Mouse (Mus musculus) ES-E14 (cell line): Measurements from ENCODE around the gene Drosha. TPM values are rescaled to one million over a fixed set of nuclear protein-coding genes. Genes with fewer than 3 reads are reported as not detected.

Experiments
- DNase-seq: peaks from one replicate; pipeline ENCODE4 v3.0.0-alpha.2; 2013; ENCODE audit warnings: low read depth, low spot score
- H3K27ac ChIP-seq: 2 replicates; pipeline ENCODE4 v1.5.1; 2012; ENCODE audit warnings: low read depth, mild to moderate bottlenecking, low read length, moderate library complexity, mixed read lengths; ENCODE audit not compliant: poor library complexity, insufficient read depth, severe bottlenecking
- H3K36me3 ChIP-seq: 2 replicates; pipeline ENCODE4 v1.6.1; 2012; ENCODE audit warnings: mild to moderate bottlenecking, low read length, moderate library complexity, mixed read lengths; ENCODE audit not compliant: control insufficient read depth, poor library complexity, insufficient read depth, severe bottlenecking
- H3K4me1 ChIP-seq, 2 experiments: fragments of 150-350 bp in 1 of 2; sonication (generic) in 1 of 2; 2 replicates each; pipeline ENCODE4 v1.6.1; 2012; ENCODE audit warnings: low read length in 2 of 2, mild to moderate bottlenecking in 1 of 2, mixed read lengths in 1 of 2; ENCODE audit not compliant: control insufficient read depth in 2 of 2, insufficient read depth in 2 of 2, poor library complexity in 1 of 2
- H3K4me3 ChIP-seq, 2 experiments: fragments of 150-350 bp in 1 of 2; sonication (generic) in 1 of 2; 2 replicates each; pipeline ENCODE4 v1.5.1; 2012; ENCODE audit warnings: low read length in 2 of 2, low read depth in 1 of 2, mild to moderate bottlenecking in 1 of 2, mixed read lengths in 1 of 2; ENCODE audit not compliant: insufficient read depth in 1 of 2, poor library complexity in 1 of 2, severe bottlenecking in 1 of 2
- H3K9ac ChIP-seq: 2 replicates; pipeline ENCODE4 v1.6.1; 2012; ENCODE audit warnings: low read depth, mild to moderate bottlenecking, low read length, mixed read lengths; ENCODE audit not compliant: poor library complexity, insufficient read depth, severe bottlenecking
- H3K9me3 ChIP-seq: fragments of 150-350 bp; sonication (generic); 2 replicates; pipeline ENCODE4 v1.6.1; 2012; ENCODE audit warnings: low read depth, mild to moderate bottlenecking, low read length; ENCODE audit not compliant: control insufficient read depth, insufficient read depth
- CHD2 ChIP-seq: IDR thresholded peaks from 2 replicates; pipeline ENCODE4 v1.6.1; 2014; ENCODE audit warnings: mild to moderate bottlenecking, low read depth, low read length, inconsistent platforms
- HCFC1 ChIP-seq: IDR thresholded peaks from 2 replicates; pipeline ENCODE4 v1.6.1; 2012; ENCODE audit warnings: low read length, inconsistent platforms, borderline replicate concordance; ENCODE audit not compliant: insufficient read depth
- MAFK ChIP-seq: IDR thresholded peaks from 2 replicates; pipeline ENCODE4 v1.6.1; 2014; ENCODE audit warnings: mild to moderate bottlenecking, low read depth, low read length, inconsistent platforms; ENCODE audit not compliant: insufficient read depth
- ZC3H11A ChIP-seq: IDR thresholded peaks from 2 replicates; pipeline ENCODE4 v1.6.1; 2012; ENCODE audit warnings: low read depth, mild to moderate bottlenecking, inconsistent platforms, low read length, borderline replicate concordance
- ZNF384 ChIP-seq: IDR thresholded peaks from 2 replicates; pipeline ENCODE4 v1.6.1; 2012; ENCODE audit warnings: low read depth, low read length, inconsistent platforms
- in situ Hi-C, 2 experiments: fragments of 600-800 bp; cut with MboI; formaldehyde crosslinking; loops; one replicate each; pipeline ENCODE4 v1.15.1; 2025; ENCODE audit warnings: low sequenced_read_pairs in 2 of 2, inconsistent platforms in 1 of 2; ENCODE audit not compliant: unreplicated experiment in 2 of 2
- total RNA-seq: library from RNA; depleted of rRNA; stranded (reverse); fragments of 300-350 nt; gene quantifications from 2 replicates; pipeline ENCODE4 v1.2.3, GENCODE M21; 2012

Drosha gene
- total RNA-seq, 1 experiment, result 48.2 TPM

DNA sequence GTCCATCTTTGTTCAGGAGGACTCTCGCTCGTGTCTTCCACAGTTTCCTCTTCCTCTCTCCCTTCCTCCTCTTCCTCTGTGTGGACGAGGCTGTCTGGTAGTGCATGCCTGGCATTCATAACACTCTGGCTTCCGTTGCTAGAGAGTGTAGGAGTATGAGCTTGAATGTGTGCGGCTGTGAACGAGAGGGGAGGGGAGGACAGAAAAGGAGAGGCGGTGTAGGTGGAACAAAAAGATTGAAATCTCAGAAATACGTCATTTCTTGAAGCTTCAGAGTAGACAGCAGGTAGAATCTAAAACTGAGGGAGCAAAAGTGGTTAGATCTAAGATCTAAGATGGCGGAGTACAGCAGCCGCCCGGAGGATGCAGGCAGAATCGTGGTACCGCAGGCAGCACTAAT is 70.8 kb downstream of the Drosha start:
- in situ Hi-C loops, result no loop called here
- peak overlapping the region; percentile 9; the same call in 1 of the 2 replicates for H3K9ac ChIP-seq
- no peak for DNase-seq

DNA sequence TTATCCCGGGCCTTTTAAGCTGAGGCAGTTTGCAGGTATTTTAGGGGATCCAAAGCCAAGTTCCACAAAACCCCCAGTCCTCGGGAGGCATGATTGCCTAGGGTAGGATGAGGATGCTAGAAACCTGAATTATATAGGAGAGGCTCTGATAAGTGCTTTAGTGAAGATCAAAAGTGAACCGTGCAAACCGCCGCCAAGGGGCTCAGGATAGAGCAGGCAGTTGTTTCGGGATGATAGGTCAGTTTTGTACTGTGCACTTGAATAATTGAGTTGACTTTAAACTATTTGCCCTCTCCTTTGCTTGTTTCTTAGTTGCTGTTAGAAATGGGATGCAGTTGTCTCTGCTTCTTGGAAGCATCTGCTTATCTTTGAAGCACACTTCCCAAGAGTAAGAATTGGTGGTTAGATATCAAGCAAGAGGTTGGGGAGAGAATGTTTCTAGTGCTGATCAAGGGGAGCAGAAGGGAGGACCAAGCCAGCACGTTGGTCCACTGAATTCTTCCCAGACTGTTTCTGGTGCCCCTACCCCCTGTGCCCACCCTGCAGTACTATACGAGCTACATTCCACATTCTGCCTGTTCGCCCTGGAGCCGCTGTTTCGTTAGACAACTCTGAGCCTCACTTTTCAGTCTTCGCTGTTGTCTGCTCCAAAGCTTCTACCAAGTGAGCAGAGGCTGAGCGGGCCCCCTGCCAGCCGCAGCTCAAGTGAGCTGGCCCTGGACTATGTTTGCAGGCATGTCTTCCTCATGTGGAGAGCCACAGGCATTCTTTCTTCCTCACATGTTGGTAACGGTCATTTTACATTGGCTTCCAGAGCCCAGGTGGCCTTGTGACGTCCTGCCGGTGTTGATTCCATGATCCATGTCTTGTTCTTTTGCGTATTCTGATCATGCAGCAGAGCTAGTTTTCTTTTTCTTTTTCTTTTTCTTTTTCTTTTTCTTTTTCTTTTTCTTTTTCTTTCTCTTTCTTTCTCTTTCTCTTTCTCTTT is 71.7 kb downstream of the Drosha start:
- TF ChIP-seq ZNF384 (no peak), MAFK (no peak), ZC3H11A (no peak)
- DNase-seq, result no peak
- peaks cover 0 to 13% of the 10 kb centered on the region in 2 experiments; a peak in 1 of 4 replicates for H3K4me1 ChIP-seq
- in situ Hi-C loops, result no loop called here
- H3K27ac ChIP-seq, result no peak overlapping the region
- H3K9ac ChIP-seq, result no peak overlapping the region
- H3K9me3 ChIP-seq, result no peaks in the 10 kb centered on the region
- no peak overlapping the region for H3K4me3 ChIP-seq
- peaks cover 33% of the 10 kb centered on the region; the same call in 1 of the 2 replicates for H3K36me3 ChIP-seq

More for the DNA sequence above, 70.8 kb downstream of the Drosha start:
- Histone ChIP-seq H3K36me3 (peaks cover 33% of the 10 kb centered on the region), H3K4me3 (peak overlapping the region in 1 of 2 experiments; percentile 1; a peak in 1 of 4 replicates), H3K4me1 (peaks cover 0 to 13% of the 10 kb centered on the region in 2 experiments; a peak in 1 of 4 replicates), H3K27ac (no peak overlapping the region), H3K9me3 (no peaks in the 10 kb centered on the region)
- TF ChIP-seq MAFK (no peak), ZNF384 (no peak), CHD2 (no peak), ZC3H11A (no peak), HCFC1 (no peak)

DNA sequence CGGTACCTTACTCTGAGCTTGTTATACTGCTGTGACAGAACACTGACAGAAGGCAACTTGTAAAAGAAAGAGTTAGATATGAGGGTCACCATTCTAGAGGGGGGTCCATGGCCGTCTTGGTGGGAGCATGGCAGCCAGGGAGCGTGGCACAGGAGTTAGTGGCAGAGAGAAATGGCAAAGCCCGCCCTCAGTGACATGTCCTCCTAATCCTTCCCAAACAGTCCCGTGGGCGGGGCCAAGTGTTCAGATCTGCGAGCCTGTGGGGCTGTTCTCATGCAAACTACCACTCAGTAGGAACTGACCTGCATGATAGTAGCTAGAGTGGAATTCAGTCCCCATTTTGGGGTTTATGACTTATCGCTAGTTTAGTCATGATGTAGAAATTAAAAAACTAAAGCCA is 73.2 kb downstream of the Drosha start:
- Histone ChIP-seq H3K4me3 (no peak overlapping the region), H3K4me1 (peaks cover 0 to 13% of the 10 kb centered on the region in 2 experiments; a peak in 1 of 4 replicates), H3K36me3 (peaks cover 40% of the 10 kb centered on the region), H3K9me3 (no peaks in the 10 kb centered on the region), H3K27ac (no peak overlapping the region), H3K9ac (no peak overlapping the region)
- DNase-seq, result peak; percentile 66
- TF ChIP-seq ZNF384 (no peak), MAFK (no peak), ZC3H11A (no peak), HCFC1 (no peak), CHD2 (no peak)
- in situ Hi-C loops, result no loop called here

DNA sequence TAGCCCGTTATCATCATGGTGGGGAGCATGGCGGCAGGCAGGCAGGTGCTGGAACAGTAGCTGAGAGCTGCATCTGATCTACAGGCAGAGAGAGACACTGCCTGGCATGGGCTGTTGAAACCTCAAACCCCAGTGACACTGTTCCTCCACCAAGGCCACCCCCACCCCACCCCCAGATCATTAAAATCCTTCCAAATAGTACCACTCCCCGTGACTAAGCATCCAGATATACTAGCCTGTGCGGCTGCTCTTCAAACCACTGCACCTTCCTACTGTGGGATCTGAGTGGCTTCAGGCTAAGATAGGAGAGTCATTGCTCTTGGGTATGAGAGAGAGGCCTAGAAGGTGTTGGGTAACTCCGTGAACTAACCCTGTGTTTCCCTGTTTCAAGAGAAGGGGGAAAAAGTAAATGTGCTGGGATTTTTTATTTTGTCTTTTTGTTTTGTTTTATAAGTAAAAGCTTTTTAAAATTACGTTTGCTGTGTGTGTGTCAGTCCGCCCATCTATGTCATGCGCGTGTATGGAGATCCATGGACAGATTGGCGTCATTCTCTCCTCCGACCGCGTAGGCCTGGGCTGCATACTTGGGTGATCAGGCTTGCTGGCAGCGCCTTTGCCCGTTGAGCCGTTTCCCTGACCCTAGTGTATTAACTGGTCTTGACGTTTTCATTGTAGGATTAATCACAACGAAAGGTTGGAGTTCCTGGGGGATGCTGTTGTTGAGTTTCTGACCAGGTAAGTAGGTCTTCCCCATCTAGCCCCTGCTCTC is 76.0 kb downstream of the Drosha start:
- in situ Hi-C loops, result no loop called here
- H3K27ac ChIP-seq, result no peak overlapping the region
- peaks cover 32% of the 10 kb centered on the region for H3K36me3 ChIP-seq

More for the DNA sequence above, 76.0 kb downstream of the Drosha start:
- Histone ChIP-seq H3K9ac (no peak overlapping the region), H3K9me3 (no peaks in the 10 kb centered on the region), H3K4me1 (peaks cover 0 to 13% of the 10 kb centered on the region in 2 experiments; a peak in 1 of 4 replicates), H3K4me3 (no peak overlapping the region)
- no peak for DNase-seq
- TF ChIP-seq CHD2, result no peak
- no peak for TF ChIP-seq ZC3H11A
- TF ChIP-seq HCFC1, result no peak
